Comparison of ENCODE assay signal across 8 mouse cellular contexts in genomic region chr6:72121301-72121700, GRCm38 (mm10). TPM values are rescaled to one million over a fixed set of nuclear protein-coding genes. Genes with fewer than 3 reads are reported as not detected.
DNase-seq lines count a peak whose midpoint lies in the region; ATAC-seq lines count a peak whose summit lies in the region.

No protein-coding gene starts in this region.

- no peak overlapping the region for H3K9ac ChIP-seq in kidney, embryonic 15.5 days
- no peak overlapping the region for H3K9ac ChIP-seq in intestine, embryonic 16.5 days (ENCODE audit: low read depth, low read length)

- H3K27me3 ChIP-seq in kidney, embryonic 15.5 days, result no peaks in the 10 kb centered on the region
- H3K27me3 ChIP-seq in limb, embryonic 10.5 days (ENCODE audit: low read depth, poor library complexity, severe bottlenecking), result no peaks in the 10 kb centered on the region
- H3K27me3 ChIP-seq in intestine, embryonic 16.5 days (replicated peaks; ENCODE audit: control insufficient read depth, insufficient read depth, low read length), result no peaks in the 10 kb centered on the region

- H3K4me3 ChIP-seq in kidney, embryonic 15.5 days (replicated peaks), result no peak overlapping the region
- no peak overlapping the region for H3K4me3 ChIP-seq in limb, embryonic 10.5 days
- no peak overlapping the region for H3K4me3 ChIP-seq in intestine, embryonic 16.5 days (ENCODE audit: low read length)

- intact Hi-C loops in heart, postnatal 14 days (cut with DNase I), result no loop called here

- peak; percentile 61 to 69 for DNase-seq in cerebellum, postnatal 10 days
- DNase-seq in cerebellum, adult 11-12 months, result no peak
- peak; percentile 24 to 50 for DNase-seq in kidney, postnatal 25 days
- DNase-seq in heart, postnatal 14 days, result peak; percentile 48 to 63
- peak; percentile 37 for DNase-seq in lung, postnatal 25 days (ENCODE audit: low spot score)
- DNase-seq in limb, embryonic 10.5 days (ENCODE audit: low spot score), result no peak

- 44% methylated on average over 3 of the region's 3 CpGs for WGBS in kidney, embryonic 15.5 days
- WGBS in limb, embryonic 10.5 days, result 57% methylated on average over 3 of the region's 3 CpGs
- WGBS in intestine, embryonic 16.5 days, result 57% methylated on average over 3 of the region's 3 CpGs

- peaks cover 13% of the 10 kb centered on the region; the same call in 1 of the 2 replicates for H3K4me1 ChIP-seq in kidney, embryonic 15.5 days
- no peaks in the 10 kb centered on the region for H3K4me1 ChIP-seq in limb, embryonic 10.5 days
- H3K4me1 ChIP-seq in intestine, embryonic 16.5 days (ENCODE audit: control insufficient read depth, insufficient read depth, low read length), result no peaks in the 10 kb centered on the region; the same call in 1 of the 2 replicates

- no peaks in the 10 kb centered on the region for H3K36me3 ChIP-seq in kidney, embryonic 15.5 days
- H3K36me3 ChIP-seq in limb, embryonic 10.5 days, result 0 out of 2 replicates have a peak, but pooled peaks cover 2% of the 10 kb centered on the region
- H3K36me3 ChIP-seq in intestine, embryonic 16.5 days (ENCODE audit: control insufficient read depth, insufficient read depth, low read length), result no peaks in the 10 kb centered on the region

- H3K9me3 ChIP-seq in kidney, embryonic 15.5 days (replicated peaks), result no peaks in the 10 kb centered on the region
- no peaks in the 10 kb centered on the region for H3K9me3 ChIP-seq in limb, embryonic 10.5 days (replicated peaks)
- H3K9me3 ChIP-seq in intestine, embryonic 16.5 days (ENCODE audit: control insufficient read depth, low read length), result no peaks in the 10 kb centered on the region

- ATAC-seq in kidney, embryonic 15.5 days (replicated peaks; ENCODE audit: low FRiP score), result no peak
- no peak for ATAC-seq in intestine, embryonic 16.5 days

- no peak overlapping the region for H3K4me2 ChIP-seq in kidney, embryonic 15.5 days
- no peak overlapping the region for H3K4me2 ChIP-seq in intestine, embryonic 16.5 days (ENCODE audit: low read depth, low read length)

- H3K27ac ChIP-seq in kidney, embryonic 15.5 days, result no peak overlapping the region
- H3K27ac ChIP-seq in limb, embryonic 10.5 days, result no peak overlapping the region
- no peak overlapping the region for H3K27ac ChIP-seq in intestine, embryonic 16.5 days (ENCODE audit: low read length)

RNA-seq across cellular contexts. Expression of gene St3gal5, which starts 23.9 kb away (rescaled TPM):
- 35.2 and 36.3 TPM in 2 replicates for polyA plus RNA-seq in kidney, embryonic 15.5 days (2015; fragmentation: Nextera tagmentation; extraction: Ambion mirVana)
- total RNA-seq in heart, postnatal 14 days (2021), result 10 to 100 TPM; 43.3 to 46.0 TPM
- polyA plus RNA-seq in limb, embryonic 10.5 days (2016; fragmentation: Nextera tagmentation; extraction: Ambion mirVana), result 26.7 and 26.8 TPM in 2 replicates
- polyA plus RNA-seq in intestine, embryonic 16.5 days (2015; fragmentation: Nextera tagmentation; extraction: Ambion mirVana), result 22.8 TPM in 2 replicates

Comparison
In these comparisons a context has a peak if more than half of its experiments do, and no peak if none do; other contexts are left out.
1. DNase-seq: peak in cerebellum, postnatal 10 days (2 of 2), kidney, postnatal 25 days (2 of 2), heart, postnatal 14 days (2 of 2) and lung, postnatal 25 days (single experiment); none in cerebellum, adult 11-12 months (single experiment) and limb, embryonic 10.5 days (single experiment).